ENCODE assay signal across 12 mouse cellular contexts in the genomic region with DNA sequence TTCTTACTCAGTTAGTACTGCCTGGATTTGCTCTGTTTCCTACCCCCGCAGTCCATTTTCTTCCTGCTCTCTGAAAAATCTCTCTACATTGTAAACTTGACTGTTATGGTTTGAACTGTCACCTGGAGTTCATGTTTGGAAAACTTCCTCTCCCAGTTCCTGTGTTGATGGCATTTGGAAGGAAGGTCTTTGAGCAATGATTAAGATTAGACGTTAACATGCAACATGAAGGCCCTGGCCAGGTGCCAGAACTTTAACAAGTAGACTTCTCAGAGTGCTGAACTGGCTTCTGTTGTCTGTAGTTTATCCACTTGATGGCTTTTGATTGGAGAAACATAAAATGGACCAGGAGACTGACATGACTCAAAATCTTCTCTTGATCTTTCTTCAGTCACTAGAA. TPM values are rescaled to one million over a fixed set of nuclear protein-coding genes. Genes with fewer than 3 reads are reported as not detected.
DNase-seq lines count a peak whose midpoint lies in the region; ATAC-seq lines count a peak whose summit lies in the region.
"Had no signal": no experiment of that assay in that cellular context is flagged by ENCODE, and none has a peak within 500 bp of the region (broad histone marks: within the 10 kb centered on the region; RNA-seq: fewer than 3 reads in every experiment).

No protein-coding gene starts in this region.

- peaks cover 11% of the 10 kb centered on the region; the same call in 1 of the 2 replicates for H3K4me1 ChIP-seq in midbrain, embryonic 14.5 days (ENCODE audit: control insufficient read depth, insufficient read depth, low read length)
- peaks cover 16% of the 10 kb centered on the region for H3K4me1 ChIP-seq in midbrain, embryonic 13.5 days (replicated peaks)

- 78% methylated on average over 2 of the region's 2 CpGs for WGBS in midbrain, embryonic 14.5 days
- 94% methylated on average over 2 of the region's 2 CpGs for WGBS in midbrain, embryonic 13.5 days

- H3K27ac ChIP-seq in midbrain, embryonic 14.5 days (replicated peaks; ENCODE audit: low read depth, low read length), result no peak overlapping the region
- no peak overlapping the region for H3K27ac ChIP-seq in midbrain, embryonic 13.5 days
- H3K27ac ChIP-seq: liver, embryonic 14.5 days; midbrain, embryonic 10.5 days had no signal

- H3K4me3 ChIP-seq in midbrain, embryonic 14.5 days (replicated peaks; ENCODE audit: low read depth, low read length), result no peak overlapping the region
- no peak overlapping the region for H3K4me3 ChIP-seq in midbrain, embryonic 13.5 days (replicated peaks)
- H3K4me3 ChIP-seq: midbrain, embryonic 10.5 days had no signal

- no peak for ATAC-seq in midbrain, embryonic 14.5 days (ENCODE audit: low FRiP score, low TSS enrichment)
- no peak for ATAC-seq in midbrain, embryonic 13.5 days
- ATAC-seq in megakaryocyte-erythroid progenitor cell, adult 5-6 weeks (replicated peaks; ENCODE audit: low FRiP score, low TSS enrichment, poor library complexity, severe bottlenecking), result no peak
- ATAC-seq: hindbrain, embryonic 16.5 days had no signal

- no peaks in the 10 kb centered on the region for H3K27me3 ChIP-seq in midbrain, embryonic 14.5 days (ENCODE audit: control insufficient read depth, insufficient read depth, low read length)
- no peaks in the 10 kb centered on the region for H3K27me3 ChIP-seq in midbrain, embryonic 13.5 days

- no peak overlapping the region for H3K9ac ChIP-seq in midbrain, embryonic 14.5 days (replicated peaks; ENCODE audit: low read length)
- H3K9ac ChIP-seq in midbrain, embryonic 13.5 days (replicated peaks), result no peak overlapping the region
- H3K9ac ChIP-seq: liver, embryonic 14.5 days had no signal

- H3K36me3 ChIP-seq in midbrain, embryonic 14.5 days (ENCODE audit: control insufficient read depth, insufficient read depth, low read length), result no peaks in the 10 kb centered on the region
- no peaks in the 10 kb centered on the region for H3K36me3 ChIP-seq in midbrain, embryonic 13.5 days
- H3K36me3 ChIP-seq: midbrain, embryonic 10.5 days had no signal

- DNase-seq in heart, adult 11 months, result peak; percentile 73
- DNase-seq in heart, adult 9 months (ENCODE audit: low spot score in 2 of 2), result no peak
- peak; percentile 13 for DNase-seq in midbrain, embryonic 14.5 days
- peak; percentile 71 for DNase-seq in kidney, postnatal 10 days
- peak; percentile 5 for DNase-seq in lung, postnatal 25 days (ENCODE audit: low spot score)
- DNase-seq: cerebellum, adult 2 months had no signal

- no peak overlapping the region for H3K4me2 ChIP-seq in midbrain, embryonic 14.5 days (ENCODE audit: low read length)
- no peak overlapping the region for H3K4me2 ChIP-seq in midbrain, embryonic 13.5 days (replicated peaks)

- H3K9me3 ChIP-seq in midbrain, embryonic 14.5 days (ENCODE audit: control insufficient read depth, low read length), result no peaks in the 10 kb centered on the region
- no peaks in the 10 kb centered on the region for H3K9me3 ChIP-seq in midbrain, embryonic 13.5 days

RNA-seq across cellular contexts. Expression of a gene that starts 31.0 kb away (rescaled TPM):
- 93.9 and 115 TPM in 2 replicates for polyA plus RNA-seq in midbrain, embryonic 14.5 days (2014; fragmentation: Nextera tagmentation; extraction: Ambion mirVana)
- polyA plus RNA-seq in midbrain, embryonic 13.5 days (2015; fragmentation: Nextera tagmentation; extraction: Ambion mirVana), result 110 and 111 TPM in 2 replicates
- total RNA-seq in megakaryocyte-erythroid progenitor cell, adult 5-6 weeks (2014; fragmentation: Nextera tagmentation), result 94.1 and 141 TPM in 2 replicates
- 122 TPM in 2 replicates for total RNA-seq in megakaryocyte-erythroid progenitor cell, adult 5-6 weeks (2017)

RNA-seq across cellular contexts. Expression of a gene that starts 32.3 kb away (rescaled TPM):
- 0.16 and 0.42 TPM in 2 replicates for polyA plus RNA-seq in midbrain, embryonic 14.5 days (2014; fragmentation: Nextera tagmentation; extraction: Ambion mirVana)
- 0.31 and 0.47 TPM in 2 replicates for polyA plus RNA-seq in midbrain, embryonic 13.5 days (2015; fragmentation: Nextera tagmentation; extraction: Ambion mirVana)
- total RNA-seq in megakaryocyte-erythroid progenitor cell, adult 5-6 weeks (2014; fragmentation: Nextera tagmentation), result not detected in 2 replicates
- total RNA-seq in megakaryocyte-erythroid progenitor cell, adult 5-6 weeks (2017), result not detected in 2 replicates
- polyA plus RNA-seq: testis, adult 2 months had no signal

Comparison
In these comparisons a context has a peak if more than half of its experiments do, and no peak if none do; other contexts are left out.
1. DNase-seq: peak in heart, adult 11 months (single experiment), midbrain, embryonic 14.5 days (single experiment), kidney, postnatal 10 days (single experiment) and lung, postnatal 25 days (single experiment); none in heart, adult 9 months (0 of 2).